Mouse (Mus musculus) heart, postnatal 0 days (tissue): ENCODE measurements around the gene Trmu. TPM values are rescaled to one million over a fixed set of nuclear protein-coding genes. Genes with fewer than 3 reads are reported as not detected.

Source experiments
- ATAC-seq: fragments of 200-750 bp; cut with Nextera tagmentation; 2 replicates; pipeline ENCODE4 v1.8.0; 2017; ENCODE audit warnings: low read depth, moderate number of reproducible peaks, moderate library complexity; ENCODE audit not compliant: insufficient read depth
- DNase-seq: peaks from one replicate; pipeline ENCODE4 v3.0.0-alpha.2; 2016; ENCODE audit warnings: low spot score
- H3K27ac ChIP-seq: fragments of 300-500 bp; sonication (generic); 2 replicates; pipeline ENCODE4 v1.5.1; 2014; ENCODE audit warnings: low read depth, mild to moderate bottlenecking
- H3K27me3 ChIP-seq: fragments of 300-500 bp; sonication (generic); 2 replicates; pipeline ENCODE4 v1.6.1; 2014; ENCODE audit warnings: low read length, mixed read lengths; ENCODE audit not compliant: control insufficient read depth, insufficient read depth
- H3K36me3 ChIP-seq: fragments of 300-500 bp; sonication (generic); replicated peaks from 2 replicates; pipeline ENCODE4 v1.6.1; 2014; ENCODE audit warnings: low read length, mixed read lengths; ENCODE audit not compliant: control insufficient read depth, insufficient read depth
- H3K4me1 ChIP-seq: fragments of 300-500 bp; sonication (generic); 2 replicates; pipeline ENCODE4 v1.6.1; 2014; ENCODE audit warnings: antibody characterized with exemption; ENCODE audit not compliant: control insufficient read depth, insufficient read depth
- H3K4me2 ChIP-seq: fragments of 300-500 bp; sonication (generic); 2 replicates; pipeline ENCODE4 v1.6.1; 2014; ENCODE audit warnings: low read depth, mild to moderate bottlenecking, low read length, moderate library complexity
- H3K4me3 ChIP-seq: fragments of 300-500 bp; sonication (generic); 2 replicates; pipeline ENCODE4 v1.5.1; 2014; ENCODE audit warnings: low read depth, low read length
- H3K9ac ChIP-seq: fragments of 300-500 bp; sonication (generic); replicated peaks from 2 replicates; pipeline ENCODE4 v1.6.1; 2014; ENCODE audit warnings: low read depth, low read length, mixed read lengths
- H3K9me3 ChIP-seq: fragments of 300-500 bp; sonication (generic); replicated peaks from 2 replicates; pipeline ENCODE4 v1.6.1; 2016; ENCODE audit warnings: low read length; ENCODE audit not compliant: control insufficient read depth
- CTCF ChIP-seq: IDR thresholded peaks from 2 replicates; pipeline ENCODE4 v1.5.1; 2016; ENCODE audit warnings: antibody characterized with exemption, control low read depth, low read depth
- EP300 ChIP-seq: IDR thresholded peaks from 2 replicates; pipeline ENCODE4 v1.6.1; 2016; ENCODE audit warnings: antibody characterized with exemption, low read depth
- WGBS: fragments of 180-500 bp; shearing (Covaris S2); extraction: QIAGEN DNeasy Blood & Tissue Kit; methylation state at CpG from one replicate; pipeline ENCODE4 v1.1.7; 2014; 5-methylcytosine and 5-hydroxymethylcytosine counted together
- polyA plus RNA-seq: library from polyadenylated mRNA; unstranded; fragments of >200 nt; fragmentation: Nextera tagmentation; extraction: Ambion mirVana; gene quantifications from 2 replicates; pipeline ENCODE4 v1.2.1, GENCODE M21; 2015
- total RNA-seq: library from RNA; depleted of rRNA; stranded (reverse); fragments of >200 nt; gene quantifications from 2 replicates; pipeline ENCODE4 v1.2.3, GENCODE M21; 2014; ENCODE audit warnings: low replicate concordance

The Trmu gene
- total and polyA plus RNA-seq, 2 experiments from 2014 or later: 35.0 to 35.4 TPM

DNA sequence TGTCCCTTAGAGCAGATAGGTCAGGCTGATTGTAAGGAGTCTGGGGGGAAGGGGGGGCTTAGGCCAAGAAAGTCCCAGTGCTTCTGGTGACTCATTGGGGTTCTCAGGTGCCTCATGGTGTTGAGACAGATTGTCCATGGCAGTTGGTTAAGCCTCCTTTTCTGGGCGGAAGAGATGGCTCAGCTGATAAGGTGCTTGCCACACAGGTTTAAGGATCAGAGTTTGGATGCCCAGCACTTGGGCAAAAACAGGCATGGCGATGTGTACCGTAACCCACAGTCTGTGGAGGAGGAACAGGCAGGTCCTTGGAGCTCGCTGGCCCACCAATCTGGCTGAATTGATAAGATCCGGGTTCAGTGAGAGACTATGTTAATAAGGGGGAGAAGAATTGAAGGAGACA lies 42.2 kb upstream of the Trmu start:
- DNase-seq (no peak), ATAC-seq (no peak)
- Histone ChIP-seq H3K36me3 (no peaks in the 10 kb centered on the region), H3K4me3 (no peak overlapping the region), H3K27me3 (no peaks in the 10 kb centered on the region), H3K9me3 (no peaks in the 10 kb centered on the region), H3K4me2 (no peak overlapping the region), H3K9ac (no peak overlapping the region), H3K4me1 (no peaks in the 10 kb centered on the region), H3K27ac (no peak overlapping the region)
- TF ChIP-seq CTCF: no peak
- no peak for TF ChIP-seq EP300
- WGBS: 88% methylated on average over 5 of the region's 5 CpGs

DNA sequence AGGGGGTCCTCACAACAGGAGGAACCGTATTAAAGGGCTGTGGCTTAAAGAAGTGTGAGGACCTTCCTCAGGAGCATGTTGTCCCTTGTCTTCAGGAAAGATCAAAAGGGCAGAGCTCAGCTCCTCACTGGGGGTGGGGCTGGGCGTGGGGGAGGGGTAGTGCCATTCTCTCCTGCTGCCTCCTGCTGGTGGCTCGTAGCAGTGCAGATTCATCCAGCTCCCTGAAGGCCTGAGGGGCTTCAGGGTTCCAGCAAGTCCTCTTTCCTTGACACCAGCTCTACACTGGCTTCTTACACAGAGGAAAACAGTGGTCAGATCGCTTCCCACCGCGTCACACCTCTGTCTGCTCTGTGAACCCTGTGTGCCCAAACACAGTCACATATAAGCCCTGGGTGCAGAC lies 38.1 kb upstream of the Trmu start:
- Histone ChIP-seq H3K9ac (no peak overlapping the region), H3K4me3 (no peak overlapping the region), H3K4me1 (no peaks in the 10 kb centered on the region), H3K27ac (no peak overlapping the region), H3K9me3 (no peaks in the 10 kb centered on the region), H3K4me2 (no peak overlapping the region), H3K36me3 (peaks cover 6% of the 10 kb centered on the region), H3K27me3 (no peaks in the 10 kb centered on the region)
- TF ChIP-seq CTCF (peak; percentile 54), EP300 (no peak)
- peak; percentile 58; the same call in 1 of the 2 replicates for ATAC-seq
- 37% methylated on average over 6 of the region's 6 CpGs for WGBS
- no peak for DNase-seq

DNA sequence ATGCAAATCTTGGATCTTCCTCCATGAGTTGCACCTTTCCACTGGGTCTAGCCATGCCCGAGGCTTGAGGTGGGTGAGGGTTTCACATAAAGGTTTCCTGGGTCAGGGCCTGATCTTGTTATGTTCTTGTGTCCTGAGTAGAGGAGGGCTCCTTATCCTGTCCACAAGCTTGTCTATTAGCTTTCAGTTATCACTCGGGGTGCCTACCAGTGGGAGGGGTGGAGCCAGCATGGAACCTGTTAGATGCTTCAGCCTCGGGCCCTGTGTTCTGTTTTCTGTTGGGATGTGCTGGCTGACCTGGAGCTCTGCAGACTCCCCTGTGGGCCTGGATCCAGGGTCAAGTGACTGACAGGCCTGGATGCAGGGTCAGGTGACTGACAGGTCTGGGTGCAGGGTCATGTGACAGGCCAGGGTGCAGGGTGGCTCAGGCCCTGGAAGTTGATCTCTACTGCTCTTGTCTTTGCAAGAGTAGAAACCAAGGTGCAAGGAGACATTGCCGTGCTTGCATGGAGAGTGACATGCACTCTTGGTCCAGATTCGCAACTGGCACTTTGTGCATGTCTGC lies 37.2 kb upstream of the Trmu start:
- Histone ChIP-seq H3K9ac (no peak overlapping the region), H3K27ac (no peak overlapping the region), H3K4me3 (no peak overlapping the region), H3K4me2 (no peak overlapping the region), H3K4me1 (no peaks in the 10 kb centered on the region), H3K36me3 (peaks cover 12% of the 10 kb centered on the region), H3K27me3 (no peaks in the 10 kb centered on the region), H3K9me3 (no peaks in the 10 kb centered on the region)
- ATAC-seq (no peak), DNase-seq (no peak)
- 73% methylated on average over 5 of the region's 5 CpGs for WGBS
- TF ChIP-seq EP300 (no peak), CTCF (no peak)

DNA sequence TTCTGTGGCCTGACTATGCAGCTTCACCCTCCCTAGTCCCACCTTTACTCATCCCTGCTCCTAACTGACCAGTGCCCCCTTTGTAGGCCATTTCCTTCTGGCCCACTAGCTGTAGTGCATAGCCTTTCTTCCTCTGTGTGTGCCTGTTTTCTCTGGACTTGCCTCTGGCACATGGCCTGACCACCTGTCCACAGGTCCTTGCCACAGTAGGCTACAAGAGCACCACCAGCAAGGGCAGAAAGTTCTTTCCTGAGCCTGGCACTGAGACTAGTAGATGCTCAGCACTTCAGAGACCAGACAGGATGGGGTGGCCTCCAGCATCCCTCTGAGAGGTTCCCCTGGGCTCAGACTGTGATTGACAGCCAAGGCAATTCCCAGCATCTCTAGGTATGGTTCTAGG lies 34.0 kb upstream of the Trmu start:
- no peak overlapping the region for H3K9ac ChIP-seq
- ATAC-seq (no peak), DNase-seq (no peak)
- no peaks in the 10 kb centered on the region for H3K4me1 ChIP-seq
- H3K9me3 ChIP-seq: no peaks in the 10 kb centered on the region
- peaks cover 12% of the 10 kb centered on the region for H3K36me3 ChIP-seq
- H3K27me3 ChIP-seq: no peaks in the 10 kb centered on the region
- H3K4me3 ChIP-seq: no peak overlapping the region
- TF ChIP-seq CTCF (no peak), EP300 (no peak)
- H3K27ac ChIP-seq: no peak overlapping the region
- no peak overlapping the region for H3K4me2 ChIP-seq

DNA sequence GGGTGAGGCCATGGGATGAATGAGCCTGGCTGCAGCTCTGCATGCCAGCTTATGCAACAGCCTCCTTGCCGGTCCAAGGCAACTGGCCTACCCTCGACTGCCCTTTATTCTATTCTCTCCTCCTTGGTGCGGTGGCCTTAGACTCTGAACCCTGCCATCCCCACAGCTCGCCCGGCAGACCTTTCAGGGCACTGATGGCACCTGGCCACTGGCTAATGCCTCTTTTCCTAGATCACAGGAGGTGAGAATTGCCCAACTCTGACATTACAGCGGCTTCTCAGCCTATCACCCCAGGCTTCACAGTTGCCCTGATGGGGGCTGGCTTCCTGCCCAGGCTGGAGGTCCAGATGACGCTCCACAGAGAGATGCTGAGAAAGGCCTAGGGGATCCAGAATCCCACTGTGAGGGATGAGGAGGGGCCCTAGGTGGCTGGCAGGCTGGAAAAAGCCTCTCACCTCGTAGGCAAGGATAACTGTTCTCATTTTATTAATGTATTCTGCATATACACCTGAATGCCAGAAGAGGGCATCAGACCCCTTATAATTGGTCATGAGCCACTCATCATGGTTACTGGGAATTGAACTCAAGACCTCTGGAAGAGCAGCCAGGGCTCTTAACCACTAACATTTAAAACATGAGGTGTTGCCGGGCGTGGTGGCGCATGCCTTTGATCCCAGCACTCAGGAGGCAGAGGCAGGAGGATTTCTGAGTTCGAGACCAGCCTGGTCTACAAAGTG lies 27.3 kb upstream of the Trmu start:
- no peaks in the 10 kb centered on the region for H3K4me1 ChIP-seq
- H3K36me3 ChIP-seq: no peaks in the 10 kb centered on the region
- WGBS: 70% methylated on average over 12 of the region's 12 CpGs
- TF ChIP-seq EP300 (no peak), CTCF (peak; percentile 15; the same call in 1 of the 2 replicates)
- H3K27ac ChIP-seq: no peak overlapping the region
- H3K9me3 ChIP-seq: no peaks in the 10 kb centered on the region
- no peaks in the 10 kb centered on the region for H3K27me3 ChIP-seq
- no peak overlapping the region for H3K9ac ChIP-seq
- no peak overlapping the region for H3K4me2 ChIP-seq
- no peak for DNase-seq
- ATAC-seq: no peak
- no peak overlapping the region for H3K4me3 ChIP-seq
